Mouse (Mus musculus): ENCODE measurements around the gene Zscan21. TPM values are rescaled to one million over a fixed set of nuclear protein-coding genes. Genes with fewer than 3 reads are reported as not detected.
"Not testable (repeated sequence)": the region's sequence is repeated elsewhere in the genome, so short reads cannot be mapped to it uniquely, and the experiment has no call there.

Zscan21 gene
- polyA plus RNA-seq, 1 experiment from 2014 or later: 20.0 TPM

- Histone ChIP-seq H3K4me1 (replicated peaks; ENCODE audit: control insufficient read depth, insufficient read depth) (no peaks in the 10 kb centered on the region), H3K9ac (ENCODE audit: low read length) (no peak overlapping the region), H3K4me2 (replicated peaks; ENCODE audit: low read depth) (no peak overlapping the region), H3K36me3 (ENCODE audit: control insufficient read depth, insufficient read depth, low read length) (peaks cover 19% of the 10 kb centered on the region), H3K27ac (replicated peaks) (no peak overlapping the region), H3K9me3 (ENCODE audit: control insufficient read depth, low read length) (no peaks in the 10 kb centered on the region), H3K4me3 (ENCODE audit: low read depth, low read length) (no peak overlapping the region), H3K27me3 (ENCODE audit: control insufficient read depth, insufficient read depth, low read length) (no peaks in the 10 kb centered on the region)
- ATAC-seq (ENCODE audit: low FRiP score, low TSS enrichment) (no peak), DNase-seq (ENCODE audit: low spot score) (no peak)
- TF ChIP-seq EP300 (optimal IDR thresholded peaks at IDR 0.05) (no peak), CTCF (IDR thresholded peaks at IDR 0.05; ENCODE audit: low read depth) (no peak)
- WGBS: 55% methylated on average over 2 of the region's 2 CpGs
Measured at GRCm38 (mm10) chr5:138104976-138105375, 11.7 kb upstream of the Zscan21 start.

- WGBS: 70% methylated on average over 3 of the region's 3 CpGs
- no peak overlapping the region for H3K4me3 ChIP-seq (ENCODE audit: low read depth, low read length)
- H3K36me3 ChIP-seq (ENCODE audit: control insufficient read depth, insufficient read depth, low read length): peaks cover 7% of the 10 kb centered on the region; the same call in 1 of the 2 replicates
- H3K4me2 ChIP-seq (replicated peaks; ENCODE audit: low read depth): no peak overlapping the region
- no peaks in the 10 kb centered on the region for H3K9me3 ChIP-seq (ENCODE audit: control insufficient read depth, low read length)
- ATAC-seq (ENCODE audit: low FRiP score, low TSS enrichment) (no peak), DNase-seq (ENCODE audit: low spot score) (no peak)
- no peaks in the 10 kb centered on the region for H3K27me3 ChIP-seq (ENCODE audit: control insufficient read depth, insufficient read depth, low read length)
- TF ChIP-seq CTCF (IDR thresholded peaks at IDR 0.05; ENCODE audit: low read depth): no peak
- TF ChIP-seq EP300 (optimal IDR thresholded peaks at IDR 0.05): no peak
- no peak overlapping the region for H3K27ac ChIP-seq (replicated peaks)
- no peaks in the 10 kb centered on the region for H3K4me1 ChIP-seq (replicated peaks; ENCODE audit: control insufficient read depth, insufficient read depth)
- no peak overlapping the region for H3K9ac ChIP-seq (ENCODE audit: low read length)
Measured at GRCm38 (mm10) chr5:138107130-138107529, 9.6 kb upstream of the Zscan21 start.

GRCm38 (mm10) chr5:138109847-138110396 is 6.8 kb upstream of the Zscan21 start:
- H3K27me3 ChIP-seq (ENCODE audit: control insufficient read depth, insufficient read depth, low read length); H3K9me3 ChIP-seq (ENCODE audit: control insufficient read depth, low read length); H3K27ac ChIP-seq (replicated peaks); H3K9ac ChIP-seq (ENCODE audit: low read length); H3K4me1 ChIP-seq (replicated peaks; ENCODE audit: control insufficient read depth, insufficient read depth); H3K4me3 ChIP-seq (ENCODE audit: low read depth, low read length); ATAC-seq (ENCODE audit: low FRiP score, low TSS enrichment); H3K36me3 ChIP-seq (ENCODE audit: control insufficient read depth, insufficient read depth, low read length); H3K4me2 ChIP-seq (replicated peaks; ENCODE audit: low read depth); DNase-seq (ENCODE audit: low spot score): not testable (repeated sequence)
- WGBS: 62% methylated on average over 4 of the region's 4 CpGs

GRCm38 (mm10) chr5:138117199-138118015 is 704 bp downstream of the Zscan21 start:
- ATAC-seq (ENCODE audit: low FRiP score, low TSS enrichment): no peak; the same call in 1 of the 2 replicates
- Histone ChIP-seq H3K9me3 (ENCODE audit: control insufficient read depth, low read length) (no peaks in the 10 kb centered on the region), H3K36me3 (ENCODE audit: control insufficient read depth, insufficient read depth, low read length) (0 out of 2 replicates have a peak, but pooled peaks cover 2% of the 10 kb centered on the region), H3K27me3 (ENCODE audit: control insufficient read depth, insufficient read depth, low read length) (no peaks in the 10 kb centered on the region), H3K27ac (replicated peaks) (peak overlapping the region; percentile 90), H3K4me3 (ENCODE audit: low read depth, low read length) (peak overlapping the region; percentile 62), H3K4me2 (replicated peaks; ENCODE audit: low read depth) (peak overlapping the region; percentile 54), H3K4me1 (replicated peaks; ENCODE audit: control insufficient read depth, insufficient read depth) (no peaks in the 10 kb centered on the region), H3K9ac (ENCODE audit: low read length) (peak overlapping the region; percentile 66)
- DNase-seq (ENCODE audit: low spot score): peak; percentile 21
- WGBS: 5% methylated on average over 16 of the region's 16 CpGs
- TF ChIP-seq EP300 (optimal IDR thresholded peaks at IDR 0.05): no peak
- TF ChIP-seq CTCF (IDR thresholded peaks at IDR 0.05; ENCODE audit: low read depth): no peak

GRCm38 (mm10) chr5:138118041-138118440 is 1.3 kb downstream of the Zscan21 start:
- no peak overlapping the region for H3K9ac ChIP-seq (ENCODE audit: low read length)

More at GRCm38 (mm10) chr5:138118041-138118440, 1.3 kb downstream of the Zscan21 start:
- H3K27me3 ChIP-seq (ENCODE audit: control insufficient read depth, insufficient read depth, low read length): no peaks in the 10 kb centered on the region
- WGBS: 53% methylated on average over 3 of the region's 3 CpGs
- H3K36me3 ChIP-seq (ENCODE audit: control insufficient read depth, insufficient read depth, low read length): 0 out of 2 replicates have a peak, but pooled peaks cover 2% of the 10 kb centered on the region
- TF ChIP-seq EP300 (optimal IDR thresholded peaks at IDR 0.05): no peak
- no peak for TF ChIP-seq CTCF (IDR thresholded peaks at IDR 0.05; ENCODE audit: low read depth)
- H3K27ac ChIP-seq (replicated peaks): no peak overlapping the region
- H3K4me1 ChIP-seq (replicated peaks; ENCODE audit: control insufficient read depth, insufficient read depth): no peaks in the 10 kb centered on the region
- no peak overlapping the region for H3K4me3 ChIP-seq (ENCODE audit: low read depth, low read length)
- DNase-seq (ENCODE audit: low spot score) (no peak), ATAC-seq (ENCODE audit: low FRiP score, low TSS enrichment) (no peak)
- no peaks in the 10 kb centered on the region for H3K9me3 ChIP-seq (ENCODE audit: control insufficient read depth, low read length)
- H3K4me2 ChIP-seq (replicated peaks; ENCODE audit: low read depth): peak overlapping the region; percentile 54

All from stomach, postnatal 0 days (tissue).